Mouse (Mus musculus) forebrain, embryonic 13.5 days (tissue): Measurements from ENCODE around the gene H2-K1. TPM values are rescaled to one million over a fixed set of nuclear protein-coding genes. Genes with fewer than 3 reads are reported as not detected.
"Not testable (repeated sequence)": the region's sequence is repeated elsewhere in the genome, so short reads cannot be mapped to it uniquely, and the experiment has no call there.

ENCODE experiments used
- ATAC-seq: fragments of 200-750 bp; cut with Nextera tagmentation; 2 replicates; pipeline ENCODE4 v1.8.0; 2017
- H3K27ac ChIP-seq: fragments of 300-500 bp; sonication (generic); 2 replicates; pipeline ENCODE4 v1.5.1; 2015; ENCODE audit warnings: inconsistent platforms, mild to moderate bottlenecking, moderate library complexity
- H3K27me3 ChIP-seq: fragments of 300-500 bp; sonication (generic); 2 replicates; pipeline ENCODE4 v1.6.1; 2015; ENCODE audit warnings: mild to moderate bottlenecking, inconsistent platforms
- H3K36me3 ChIP-seq: fragments of 300-500 bp; sonication (generic); 2 replicates; pipeline ENCODE4 v1.6.1; 2015; ENCODE audit warnings: mild to moderate bottlenecking, inconsistent platforms; ENCODE audit not compliant: poor library complexity, severe bottlenecking
- H3K4me1 ChIP-seq: fragments of 300-500 bp; sonication (generic); 2 replicates; pipeline ENCODE4 v1.6.1; 2015; ENCODE audit warnings: inconsistent platforms
- H3K4me2 ChIP-seq: fragments of 300-500 bp; sonication (generic); 2 replicates; pipeline ENCODE4 v1.6.1; 2015; ENCODE audit warnings: inconsistent platforms, mild to moderate bottlenecking, moderate library complexity
- H3K4me3 ChIP-seq: fragments of 300-500 bp; sonication (generic); 2 replicates; pipeline ENCODE4 v1.5.1; 2015; ENCODE audit warnings: mild to moderate bottlenecking, inconsistent platforms
- H3K9ac ChIP-seq: fragments of 300-500 bp; sonication (generic); 2 replicates; pipeline ENCODE4 v1.6.1; 2015; ENCODE audit warnings: mild to moderate bottlenecking, inconsistent platforms
- H3K9me3 ChIP-seq: fragments of 300-500 bp; sonication (generic); replicated peaks from 2 replicates; pipeline ENCODE4 v1.6.1; 2016; ENCODE audit warnings: inconsistent platforms
- WGBS: fragments of 180-500 bp; shearing (Covaris S2); methylation state at CpG from one replicate; pipeline ENCODE4 v1.1.7; 2015; 5-methylcytosine and 5-hydroxymethylcytosine counted together
- polyA plus RNA-seq: library from polyadenylated mRNA; unstranded; fragments of >200 nt; fragmentation: Nextera tagmentation; extraction: Ambion mirVana; gene quantifications from 2 replicates; pipeline ENCODE4 v1.2.1, GENCODE M21; 2015

The H2-K1 gene
- polyA plus RNA-seq, 1 experiment from 2014 or later = 12.9 TPM

DNA sequence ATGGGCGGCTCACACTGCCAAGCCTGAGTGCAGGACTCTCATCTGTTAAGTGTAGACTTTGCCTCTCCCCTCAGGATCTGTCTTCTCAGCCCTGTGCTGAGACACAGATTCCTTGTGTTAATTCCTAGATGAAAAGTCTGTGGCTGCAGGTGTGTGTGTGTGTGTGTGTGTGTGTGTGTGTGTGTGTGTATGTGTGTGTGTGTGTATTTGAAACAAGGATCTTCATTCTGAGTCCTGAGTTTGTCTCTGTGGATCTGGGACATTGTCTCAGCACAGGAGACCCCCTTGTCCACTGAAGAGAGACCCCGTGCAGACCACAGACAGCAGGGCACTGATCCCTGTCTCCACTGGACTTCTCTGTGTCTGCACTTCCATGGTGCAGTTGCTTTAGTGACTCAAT, 649 bp upstream of the H2-K1 start:
- not testable (repeated sequence) for H3K9me3 ChIP-seq, H3K9ac ChIP-seq, ATAC-seq, H3K36me3 ChIP-seq, H3K27ac ChIP-seq, H3K4me2 ChIP-seq, H3K4me3 ChIP-seq
- Histone ChIP-seq H3K4me1 (peaks cover 11% of the 10 kb centered on the region), H3K27me3 (peaks cover 39% of the 10 kb centered on the region)
- WGBS = 49% methylated on average over 2 of the region's 2 CpGs

- Histone ChIP-seq H3K4me2 (peak overlapping the region; percentile 96), H3K9me3 (no peaks in the 10 kb centered on the region), H3K4me3 (peak overlapping the region; percentile 53), H3K27me3 (peaks cover 39% of the 10 kb centered on the region), H3K9ac (peak overlapping the region; percentile 67), H3K36me3 (no peaks in the 10 kb centered on the region), H3K4me1 (peaks cover 11% of the 10 kb centered on the region), H3K27ac (no peak overlapping the region)
- ATAC-seq = peak; percentile 16; the same call in 1 of the 2 replicates
- 2% methylated on average over 87 of the region's 87 CpGs for WGBS
Measured at GRCm38 (mm10) chr17:33999341-34000149, 602 bp downstream of the H2-K1 start.

- H3K4me2 ChIP-seq, ATAC-seq, H3K4me3 ChIP-seq, H3K9me3 ChIP-seq, H3K9ac ChIP-seq, H3K27ac ChIP-seq, H3K36me3 ChIP-seq: not testable (repeated sequence)
- Histone ChIP-seq H3K4me1 (peaks cover 11% of the 10 kb centered on the region), H3K27me3 (peaks cover 39% of the 10 kb centered on the region)
- 66% methylated on average over 5 of the region's 5 CpGs for whole genome bisulfite sequencing
Measured at GRCm38 (mm10) chr17:33998697-33999096, 1.4 kb downstream of the H2-K1 start.

GRCm38 (mm10) chr17:33997025-33997424, 3.1 kb downstream of the H2-K1 start:
- H3K9me3 ChIP-seq, H3K36me3 ChIP-seq, H3K9ac ChIP-seq, H3K4me2 ChIP-seq, H3K4me3 ChIP-seq, ATAC-seq, H3K27ac ChIP-seq: not testable (repeated sequence)
- 96% methylated on average over 2 of the region's 2 CpGs for WGBS
- H3K4me1 ChIP-seq = peaks cover 11% of the 10 kb centered on the region
- peaks cover 35% of the 10 kb centered on the region for H3K27me3 ChIP-seq

DNA sequence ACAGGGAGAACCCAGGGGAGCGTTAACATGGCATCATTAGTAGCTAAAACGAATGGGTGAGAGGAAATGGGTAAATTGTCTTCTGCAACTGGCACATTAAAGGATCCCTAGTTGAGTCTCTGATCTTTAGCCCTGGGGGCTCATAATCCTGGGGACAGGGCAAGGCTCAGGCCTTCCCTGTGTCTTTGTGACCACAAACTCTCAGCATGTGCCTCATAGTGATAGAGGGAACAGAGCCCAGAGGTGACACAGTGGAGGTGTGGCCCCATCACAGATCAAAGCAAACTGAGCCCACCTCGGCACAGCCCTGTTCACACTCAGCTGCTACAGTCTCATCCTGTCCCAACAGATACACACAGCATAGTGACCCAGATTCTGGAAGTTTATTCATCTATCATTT, 4.5 kb downstream of the H2-K1 start:
- no peak overlapping the region for H3K27ac ChIP-seq
- no peak overlapping the region for H3K9ac ChIP-seq
- H3K27me3 ChIP-seq = peaks cover 21% of the 10 kb centered on the region
- ATAC-seq = no peak
- no peak overlapping the region for H3K4me2 ChIP-seq
- no peaks in the 10 kb centered on the region for H3K9me3 ChIP-seq
- no peak overlapping the region for H3K4me3 ChIP-seq
- WGBS = 78% methylated on average over 3 of the region's 3 CpGs
- peaks cover 11% of the 10 kb centered on the region for H3K4me1 ChIP-seq
- H3K36me3 ChIP-seq = no peaks in the 10 kb centered on the region

DNA sequence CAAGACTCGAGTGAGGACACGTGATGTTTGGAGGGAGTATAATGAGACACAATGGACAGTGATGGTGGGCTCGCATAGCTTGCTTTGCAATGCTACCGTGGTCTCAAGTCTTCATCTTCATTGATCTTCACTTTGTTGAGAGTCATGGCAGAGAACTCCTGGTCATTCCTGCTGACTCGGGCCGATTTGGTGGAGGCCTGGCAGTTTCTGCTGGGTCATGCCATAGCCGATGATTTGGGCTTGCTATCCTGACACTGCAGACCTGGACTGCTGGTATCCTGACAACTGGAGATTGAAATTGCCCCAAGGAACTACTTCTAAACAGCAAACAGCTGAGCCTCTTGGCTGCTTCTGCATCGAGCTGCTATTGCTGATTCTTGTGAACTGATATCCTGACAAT, 5.2 kb downstream of the H2-K1 start:
- ATAC-seq = no peak
- Histone ChIP-seq H3K36me3 (no peaks in the 10 kb centered on the region), H3K27me3 (peaks cover 14% of the 10 kb centered on the region), H3K27ac (no peak overlapping the region), H3K9me3 (no peaks in the 10 kb centered on the region), H3K4me2 (no peak overlapping the region), H3K4me3 (no peak overlapping the region), H3K9ac (no peak overlapping the region), H3K4me1 (peaks cover 6% of the 10 kb centered on the region)
- 89% methylated on average over 8 of the region's 8 CpGs for WGBS

GRCm38 (mm10) chr17:33991788-33992664, 8.1 kb downstream of the H2-K1 start:
- Histone ChIP-seq H3K36me3 (no peaks in the 10 kb centered on the region), H3K4me3 (no peak overlapping the region), H3K27me3 (no peaks in the 10 kb centered on the region), H3K4me2 (no peak overlapping the region), H3K9me3 (no peaks in the 10 kb centered on the region), H3K27ac (no peak overlapping the region), H3K4me1 (no peaks in the 10 kb centered on the region), H3K9ac (no peak overlapping the region)
- WGBS = 31% methylated on average over 10 of the region's 10 CpGs
- ATAC-seq = 0 out of 2 replicates have a peak, but pooled peaks have one; percentile 41

GRCm38 (mm10) chr17:33982136-33982535, 18.0 kb downstream of the H2-K1 start:
- 7% methylated on average over 8 of the region's 8 CpGs for WGBS
- Histone ChIP-seq H3K4me2 (peak overlapping the region; percentile 65), H3K9ac (0 out of 2 replicates have a peak overlapping the region, but pooled peaks have one; percentile 75), H3K27ac (peak overlapping the region; percentile 94; the same call in 1 of the 2 replicates), H3K27me3 (peaks cover 37% of the 10 kb centered on the region), H3K4me1 (peaks cover 24% of the 10 kb centered on the region), H3K4me3 (peak overlapping the region; percentile 55)
- not testable (repeated sequence) for H3K36me3 ChIP-seq, H3K9me3 ChIP-seq, ATAC-seq

DNA sequence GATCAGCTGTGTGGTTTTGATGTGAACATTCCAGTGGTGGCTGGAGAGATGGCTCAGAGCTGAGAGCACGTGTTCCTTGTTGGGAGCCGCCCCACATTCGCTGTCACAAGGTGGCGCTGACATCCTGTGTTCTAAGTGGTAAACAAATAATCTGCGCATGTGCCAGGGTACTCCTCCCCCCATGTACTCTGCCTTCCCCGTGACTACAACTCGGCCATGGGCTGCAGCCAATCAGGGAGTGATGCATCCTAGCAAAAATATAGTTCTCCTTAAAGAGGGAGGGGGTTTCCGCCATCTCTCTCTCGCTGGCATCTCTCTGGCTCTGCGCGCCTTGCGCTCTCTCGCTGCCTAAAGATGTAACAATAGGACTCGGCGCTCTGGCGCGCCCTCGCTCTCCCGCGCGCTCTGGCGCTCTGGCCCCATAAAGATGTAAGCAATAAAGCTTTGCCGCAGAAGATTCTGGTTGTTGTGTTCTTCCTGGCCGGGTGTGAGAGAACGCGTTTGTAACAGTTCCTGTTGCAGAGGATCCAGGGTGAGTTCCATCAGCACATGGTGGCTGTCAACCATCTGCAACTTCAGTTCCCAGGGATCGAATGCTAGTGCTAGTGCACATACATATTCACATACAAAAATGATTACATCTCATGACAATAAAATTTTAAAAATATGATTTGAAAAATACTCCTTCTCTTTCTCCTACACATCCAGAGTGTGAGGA, 18.8 kb downstream of the H2-K1 start:
- Histone ChIP-seq H3K4me3 (peak overlapping the region; percentile 55), H3K9ac (peak overlapping the region; percentile 75), H3K27ac (peak overlapping the region; percentile 94), H3K4me1 (peaks cover 24% of the 10 kb centered on the region), H3K27me3 (peaks cover 45% of the 10 kb centered on the region), H3K4me2 (peak overlapping the region; percentile 65)
- not testable (repeated sequence) for H3K9me3 ChIP-seq, H3K36me3 ChIP-seq
- ATAC-seq = peak; percentile 96
- WGBS = under 1% methylated on average over 27 of the region's 27 CpGs

- Histone ChIP-seq H3K9me3 (no peaks in the 10 kb centered on the region), H3K27me3 (peaks cover 54% of the 10 kb centered on the region), H3K9ac (no peak overlapping the region)
Measured at GRCm38 (mm10) chr17:33980181-33981035, 19.7 kb downstream of the H2-K1 start.

DNA sequence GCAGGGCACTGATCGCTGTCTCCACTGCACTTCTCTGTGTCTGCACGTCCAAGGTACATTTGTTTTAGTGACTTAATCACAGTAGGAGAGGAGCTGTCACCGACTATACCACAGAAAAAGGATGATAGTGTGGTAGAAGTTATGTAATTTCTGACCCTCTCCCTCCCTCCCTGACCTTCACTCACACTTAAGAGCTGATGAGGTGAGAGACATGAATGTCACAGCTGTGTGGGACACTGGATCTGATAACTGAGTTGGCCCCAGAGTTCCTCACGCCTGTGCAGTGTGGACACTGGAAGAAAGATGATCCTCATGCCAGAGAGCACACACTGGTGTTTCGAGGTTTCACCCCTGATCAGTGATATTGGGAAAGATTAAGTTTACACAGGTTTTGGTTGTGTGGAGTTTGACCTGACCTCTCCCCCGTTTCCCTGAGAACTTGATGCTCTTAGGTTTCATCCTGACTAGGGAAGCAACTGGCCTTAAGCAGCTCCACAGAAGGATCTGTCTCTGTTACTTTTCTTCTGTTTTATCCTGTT, 20.6 kb downstream of the H2-K1 start:
- H3K27me3 ChIP-seq = peaks cover 55% of the 10 kb centered on the region
- no peak for ATAC-seq
- H3K4me3 ChIP-seq = no peak overlapping the region

More at GRCm38 (mm10) chr17:33980181-33981035, 19.7 kb downstream of the H2-K1 start:
- WGBS = 78% methylated on average over 19 of the region's 19 CpGs
- peak overlapping the region; percentile 55 for H3K4me3 ChIP-seq
- H3K36me3 ChIP-seq = no peaks in the 10 kb centered on the region
- peaks cover 24% of the 10 kb centered on the region for H3K4me1 ChIP-seq
- H3K4me2 ChIP-seq = peak overlapping the region; percentile 65
- no peak overlapping the region for H3K27ac ChIP-seq
- no peak for ATAC-seq

More for the DNA sequence above, 20.6 kb downstream of the H2-K1 start:
- Histone ChIP-seq H3K36me3 (no peaks in the 10 kb centered on the region), H3K27ac (no peak overlapping the region), H3K9ac (no peak overlapping the region), H3K4me1 (peaks cover 24% of the 10 kb centered on the region), H3K9me3 (no peaks in the 10 kb centered on the region), H3K4me2 (no peak overlapping the region)
- 76% methylated on average over 6 of the region's 6 CpGs for WGBS
